Mouse (Mus musculus) liver, embryonic 12.5 days (tissue): ENCODE measurements around the gene Trim7. TPM values are rescaled to one million over a fixed set of nuclear protein-coding genes. Genes with fewer than 3 reads are reported as not detected.

Experiments used
- ATAC-seq: fragments of 200-750 bp; cut with Nextera tagmentation; 2 replicates; pipeline ENCODE4 v1.8.0; 2017; ENCODE audit warnings: moderate number of reproducible peaks, mild to moderate bottlenecking, moderate library complexity
- H3K27ac ChIP-seq: fragments of 300-500 bp; sonication (generic); 2 replicates; pipeline ENCODE4 v1.5.1; 2016; ENCODE audit warnings: mild to moderate bottlenecking
- H3K27me3 ChIP-seq: fragments of 300-500 bp; sonication (generic); replicated peaks from 2 replicates; pipeline ENCODE4 v1.6.1; 2016; ENCODE audit warnings: mild to moderate bottlenecking, moderate library complexity
- H3K36me3 ChIP-seq: fragments of 300-500 bp; sonication (generic); 2 replicates; pipeline ENCODE4 v1.6.1; 2016; ENCODE audit warnings: mild to moderate bottlenecking, moderate library complexity
- H3K4me1 ChIP-seq: fragments of 300-500 bp; sonication (generic); 2 replicates; pipeline ENCODE4 v1.6.1; 2016
- H3K4me2 ChIP-seq: fragments of 300-500 bp; sonication (generic); 2 replicates; pipeline ENCODE4 v1.6.1; 2016; ENCODE audit warnings: mild to moderate bottlenecking, moderate library complexity
- H3K4me3 ChIP-seq: fragments of 300-500 bp; sonication (generic); 2 replicates; pipeline ENCODE4 v1.5.1; 2016; ENCODE audit warnings: mild to moderate bottlenecking, moderate library complexity
- H3K9ac ChIP-seq: fragments of 300-500 bp; sonication (generic); 2 replicates; pipeline ENCODE4 v1.6.1; 2016; ENCODE audit warnings: mild to moderate bottlenecking, moderate library complexity
- H3K9me3 ChIP-seq: fragments of 300-500 bp; sonication (generic); replicated peaks from 2 replicates; pipeline ENCODE4 v1.6.1; 2016; ENCODE audit warnings: mild to moderate bottlenecking, moderate library complexity
- WGBS: fragments of 180-500 bp; shearing (Covaris S2); methylation state at CpG from one replicate; pipeline ENCODE4 v1.1.7; 2016; ENCODE audit not compliant: insufficient replicate concordance; 5-methylcytosine and 5-hydroxymethylcytosine counted together
- polyA plus RNA-seq: library from polyadenylated mRNA; unstranded; fragments of >200 nt; fragmentation: Nextera tagmentation; extraction: Ambion mirVana; gene quantifications from 2 replicates; pipeline ENCODE4 v1.2.1, GENCODE M21; 2016

The Trim7 gene
- polyA plus RNA-seq, 1 experiment from 2014 or later, result not detected

DNA sequence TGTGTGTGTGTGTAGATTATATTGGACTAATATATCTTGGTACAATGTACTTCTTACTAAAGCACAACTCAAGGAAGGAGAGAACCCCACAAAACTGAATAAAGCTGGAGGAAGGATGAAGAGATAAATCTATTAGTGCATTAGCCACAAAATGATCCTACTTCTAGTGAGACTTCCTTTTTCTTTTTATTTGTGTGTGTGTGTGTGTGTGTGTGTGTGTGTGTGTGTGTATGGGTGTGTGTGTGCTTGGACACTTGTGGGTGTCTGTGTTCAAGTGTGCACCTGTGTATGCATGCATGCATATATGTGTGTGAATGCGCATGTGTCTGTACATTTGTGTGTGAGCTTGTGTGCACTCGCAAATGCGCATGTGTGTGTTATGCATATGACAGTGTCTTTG, 32.8 kb upstream of the Trim7 start:
- no peak overlapping the region for H3K27ac ChIP-seq
- H3K27me3 ChIP-seq, result no peaks in the 10 kb centered on the region
- ATAC-seq, result no peak
- H3K4me2 ChIP-seq, result no peak overlapping the region
- H3K9ac ChIP-seq, result no peak overlapping the region
- H3K9me3 ChIP-seq, result no peaks in the 10 kb centered on the region
- no peaks in the 10 kb centered on the region for H3K36me3 ChIP-seq
- H3K4me3 ChIP-seq, result no peak overlapping the region
- H3K4me1 ChIP-seq, result peaks cover 54% of the 10 kb centered on the region
- WGBS, result 91% methylated on average over 3 of the region's 3 CpGs

DNA sequence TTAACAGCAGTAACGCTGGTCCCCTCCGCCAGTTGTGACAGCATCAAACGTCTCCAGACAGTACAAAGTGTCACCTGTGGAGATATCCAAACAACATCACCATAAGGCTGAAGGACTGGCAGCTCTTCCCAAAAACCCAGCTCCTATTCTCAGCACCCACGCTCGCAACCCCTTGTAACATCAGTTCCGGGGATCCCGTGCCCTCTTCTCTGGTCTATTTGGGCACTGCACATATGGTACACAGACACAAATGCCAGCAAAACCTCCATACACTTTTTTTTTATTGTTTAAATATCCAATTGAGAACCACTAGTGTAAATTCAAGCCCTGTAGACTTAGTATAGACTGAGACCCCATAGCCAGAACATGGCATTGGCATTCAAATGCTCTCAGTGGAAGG, 30.7 kb upstream of the Trim7 start:
- whole genome bisulfite sequencing, result 81% methylated on average over 7 of the region's 7 CpGs
- no peak overlapping the region for H3K4me3 ChIP-seq
- H3K36me3 ChIP-seq, result no peaks in the 10 kb centered on the region
- ATAC-seq, result no peak
- H3K27ac ChIP-seq, result no peak overlapping the region
- H3K9ac ChIP-seq, result no peak overlapping the region
- H3K9me3 ChIP-seq, result no peaks in the 10 kb centered on the region
- no peak overlapping the region for H3K4me2 ChIP-seq
- peaks cover 43% of the 10 kb centered on the region for H3K4me1 ChIP-seq
- H3K27me3 ChIP-seq, result no peaks in the 10 kb centered on the region

- no peaks in the 10 kb centered on the region for H3K9me3 ChIP-seq
- no peak overlapping the region for H3K4me2 ChIP-seq
- no peak overlapping the region for H3K27ac ChIP-seq
- 71% methylated on average over 4 of the region's 4 CpGs for WGBS
- H3K27me3 ChIP-seq, result no peaks in the 10 kb centered on the region
- peaks cover 36% of the 10 kb centered on the region for H3K4me1 ChIP-seq
- peaks cover 4% of the 10 kb centered on the region for H3K36me3 ChIP-seq
- no peak overlapping the region for H3K4me3 ChIP-seq
- ATAC-seq, result no peak
- no peak overlapping the region for H3K9ac ChIP-seq
These were observed 29.6 kb upstream of the Trim7 start for GRCm38 (mm10) chr11:48796290-48796689.

DNA sequence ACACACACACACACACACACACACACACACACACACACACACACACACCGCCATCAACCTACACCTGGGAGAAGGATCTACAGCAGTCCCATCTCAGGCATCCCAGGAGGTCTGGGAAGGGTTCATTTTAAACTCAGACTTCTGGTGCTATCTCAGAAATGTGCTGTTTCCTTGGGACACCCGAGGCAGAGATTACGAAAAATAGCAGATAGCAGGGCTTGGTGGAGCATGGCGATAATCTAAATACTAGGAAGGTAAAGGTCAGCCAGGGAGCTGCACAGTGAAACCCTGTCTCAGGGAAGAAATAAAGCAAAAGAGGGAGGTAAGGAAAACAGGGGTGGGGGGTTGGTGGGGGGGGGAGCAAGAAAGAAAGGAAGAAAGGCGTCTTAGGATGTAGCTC, 28.7 kb upstream of the Trim7 start:
- H3K4me2 ChIP-seq, result peak overlapping the region; percentile 95
- H3K27me3 ChIP-seq, result no peaks in the 10 kb centered on the region
- H3K9ac ChIP-seq, result peak overlapping the region; percentile 93
- peak overlapping the region; percentile 88 for H3K4me3 ChIP-seq
- WGBS, result 36% methylated on average over 5 of the region's 5 CpGs
- ATAC-seq, result no peak
- no peaks in the 10 kb centered on the region for H3K9me3 ChIP-seq
- H3K27ac ChIP-seq, result peak overlapping the region; percentile 45
- H3K4me1 ChIP-seq, result peaks cover 43% of the 10 kb centered on the region
- peaks cover 14% of the 10 kb centered on the region for H3K36me3 ChIP-seq

GRCm38 (mm10) chr11:48798308-48798707, 27.6 kb upstream of the Trim7 start:
- Histone ChIP-seq H3K27ac (peak overlapping the region; percentile 90), H3K4me2 (peak overlapping the region; percentile 95), H3K9me3 (no peaks in the 10 kb centered on the region), H3K9ac (peak overlapping the region; percentile 93), H3K36me3 (peaks cover 24% of the 10 kb centered on the region), H3K4me3 (peak overlapping the region; percentile 88), H3K4me1 (peaks cover 53% of the 10 kb centered on the region), H3K27me3 (no peaks in the 10 kb centered on the region)
- 42% methylated on average over 7 of the region's 7 CpGs for WGBS
- no peak for ATAC-seq

- peak overlapping the region; percentile 88 for H3K4me3 ChIP-seq
- no peak for ATAC-seq
- H3K27me3 ChIP-seq, result no peaks in the 10 kb centered on the region
- peak overlapping the region; percentile 93 for H3K9ac ChIP-seq
- peak overlapping the region; percentile 95 for H3K4me2 ChIP-seq
- H3K36me3 ChIP-seq, result peaks cover 33% of the 10 kb centered on the region
- 7% methylated on average over 18 of the region's 18 CpGs for WGBS
- H3K27ac ChIP-seq, result peak overlapping the region; percentile 90
- H3K9me3 ChIP-seq, result no peaks in the 10 kb centered on the region
- H3K4me1 ChIP-seq, result peaks cover 61% of the 10 kb centered on the region
These were observed 26.7 kb upstream of the Trim7 start for GRCm38 (mm10) chr11:48798984-48799920.

DNA sequence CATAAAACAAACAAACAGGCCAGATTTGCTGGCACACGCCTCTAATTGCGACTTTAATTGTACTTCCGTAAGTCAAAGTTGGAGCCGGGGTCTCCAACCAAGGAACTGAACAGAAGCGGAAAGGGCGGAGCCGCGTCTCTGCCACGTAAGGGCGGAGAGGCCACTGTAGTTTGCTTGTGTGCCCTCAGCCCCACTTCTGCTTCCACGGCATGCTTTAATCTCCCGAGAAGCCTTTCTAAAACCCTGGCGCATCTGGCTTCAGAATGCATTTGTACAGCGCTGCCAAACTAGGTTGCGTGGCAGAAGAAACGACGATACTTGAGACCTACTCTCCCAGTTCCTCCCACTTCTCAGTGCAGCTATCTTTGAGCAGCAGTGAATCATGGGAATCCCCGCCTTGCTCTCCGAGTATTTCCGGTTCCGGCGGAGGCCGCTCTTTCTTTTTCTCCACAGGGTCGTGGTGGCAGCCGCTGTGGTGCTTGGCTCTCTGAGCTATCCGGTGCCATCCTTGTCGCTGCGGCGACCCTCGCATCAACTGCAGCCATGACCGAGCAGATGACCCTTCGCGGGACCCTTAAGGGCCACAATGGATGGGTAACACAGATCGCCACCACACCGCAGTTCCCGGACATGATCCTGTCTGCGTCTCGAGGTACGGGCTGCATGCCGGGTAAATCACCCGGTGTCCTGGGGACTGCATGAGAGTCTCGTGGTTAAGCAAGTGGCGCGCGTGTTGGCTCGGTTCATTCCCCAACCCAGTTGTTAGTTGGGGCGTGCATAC, 25.8 kb upstream of the Trim7 start, which contains the start of gene Rack1:
Gene Rack1, plus strand, starts transcription at position 412 of the 781 bp plus-strand sequence.
- Histone ChIP-seq H3K36me3 (peaks cover 42% of the 10 kb centered on the region), H3K4me1 (peaks cover 66% of the 10 kb centered on the region), H3K4me2 (peak within 1 kb of the TSS; percentile 95), H3K27ac (peak within 1 kb of the TSS; percentile 90), H3K27me3 (no peaks in the 10 kb centered on the region), H3K4me3 (peak within 1 kb of the TSS; percentile 88), H3K9me3 (no peaks in the 10 kb centered on the region), H3K9ac (peak within 1 kb of the TSS; percentile 93)
- ATAC-seq, result peak; percentile 82
- WGBS, result under 1% methylated on average over 47 of the region's 47 CpGs

DNA sequence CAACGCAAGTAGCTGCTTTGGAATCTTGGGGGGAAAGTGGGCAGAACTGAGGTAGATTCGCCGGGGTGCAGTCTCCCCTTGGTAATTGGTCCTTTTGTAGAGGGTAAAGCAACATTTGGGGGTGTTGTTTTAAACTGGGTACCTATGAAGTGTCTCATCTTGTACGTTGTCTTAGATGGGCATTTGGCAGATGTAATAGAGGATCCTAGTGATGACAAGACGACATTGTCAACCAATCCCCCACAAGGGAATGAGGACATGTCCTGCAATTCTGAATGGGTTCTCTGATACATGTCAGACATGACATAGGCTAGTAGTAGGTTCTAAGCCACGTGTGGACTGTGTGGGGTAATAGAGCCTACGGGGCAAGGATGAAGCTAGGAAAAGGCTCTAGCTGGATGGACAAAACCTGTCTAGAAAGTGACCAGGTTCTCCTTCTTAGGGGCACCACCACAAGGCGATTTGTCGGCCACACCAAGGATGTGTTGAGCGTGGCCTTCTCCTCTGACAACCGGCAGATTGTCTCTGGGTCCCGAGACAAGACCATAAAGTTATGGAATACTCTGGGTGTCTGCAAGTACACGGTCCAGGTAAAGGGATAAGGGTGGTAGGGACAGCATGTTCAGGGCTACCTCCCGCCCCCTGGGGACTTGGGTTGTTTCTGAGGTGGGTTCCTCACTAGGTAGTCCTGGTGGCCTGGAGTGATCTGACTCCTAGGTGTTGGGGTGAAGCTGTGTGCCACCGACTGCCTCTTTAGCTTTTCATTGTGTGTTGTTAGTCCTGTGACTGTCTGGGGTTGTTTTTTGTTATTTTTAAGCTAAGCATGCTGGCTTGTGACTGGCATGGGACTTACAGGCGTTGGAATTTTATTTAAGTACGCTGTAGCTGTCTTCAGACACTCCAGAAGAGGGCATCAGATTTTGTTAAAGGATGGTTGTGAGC, 23.8 kb upstream of the Trim7 start:
- 49% methylated on average over 17 of the region's 17 CpGs for WGBS
- H3K27ac ChIP-seq, result peak overlapping the region; percentile 90

GRCm38 (mm10) chr11:48803988-48804387, 22.0 kb upstream of the Trim7 start:
- 88% methylated on average over 2 of the region's 2 CpGs for WGBS
- Histone ChIP-seq H3K9ac (no peak overlapping the region), H3K36me3 (peaks cover 81% of the 10 kb centered on the region), H3K4me1 (peaks cover 50% of the 10 kb centered on the region), H3K27me3 (no peaks in the 10 kb centered on the region), H3K4me3 (no peak overlapping the region), H3K27ac (peak overlapping the region; percentile 48; the same call in 1 of the 2 replicates), H3K4me2 (no peak overlapping the region), H3K9me3 (no peaks in the 10 kb centered on the region)
- no peak for ATAC-seq

More for the DNA sequence above, 23.8 kb upstream of the Trim7 start:
- Histone ChIP-seq H3K4me1 (peaks cover 67% of the 10 kb centered on the region), H3K9ac (peak overlapping the region; percentile 93), H3K4me3 (peak overlapping the region; percentile 88), H3K9me3 (no peaks in the 10 kb centered on the region), H3K27me3 (no peaks in the 10 kb centered on the region), H3K36me3 (peaks cover 62% of the 10 kb centered on the region), H3K4me2 (peak overlapping the region; percentile 95)
- ATAC-seq, result no peak

DNA sequence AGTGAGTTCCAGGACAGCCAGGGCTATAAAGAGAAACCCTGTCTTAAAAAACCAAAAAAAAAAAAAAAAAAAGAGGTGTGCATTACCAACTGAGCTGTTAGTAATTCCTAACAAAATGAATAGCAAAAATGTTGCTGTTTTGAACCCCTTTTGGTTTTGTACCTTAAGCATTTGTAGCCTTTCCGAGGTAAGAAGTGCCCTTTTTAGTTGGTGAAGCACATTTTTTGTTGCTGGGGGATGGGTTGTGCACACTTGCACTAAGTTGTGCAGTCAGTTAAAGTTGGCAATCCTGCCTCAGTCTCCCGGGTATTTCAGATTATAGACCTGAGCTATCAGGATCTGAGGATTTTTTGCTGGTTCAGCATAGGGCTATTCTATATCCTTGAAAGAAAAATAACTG, 21.0 kb upstream of the Trim7 start:
- no peak overlapping the region for H3K27ac ChIP-seq
- H3K27me3 ChIP-seq, result no peaks in the 10 kb centered on the region
- H3K4me1 ChIP-seq, result peaks cover 52% of the 10 kb centered on the region
- ATAC-seq, result no peak
- no peak overlapping the region for H3K4me3 ChIP-seq
- no peak overlapping the region for H3K9ac ChIP-seq
- WGBS, result 72% methylated on average over 2 of the region's 2 CpGs
- H3K4me2 ChIP-seq, result no peak overlapping the region
- peaks cover 90% of the 10 kb centered on the region for H3K36me3 ChIP-seq
- H3K9me3 ChIP-seq, result no peaks in the 10 kb centered on the region

- Histone ChIP-seq H3K4me1 (peaks cover 41% of the 10 kb centered on the region), H3K9me3 (no peaks in the 10 kb centered on the region), H3K9ac (no peak overlapping the region), H3K4me2 (no peak overlapping the region), H3K36me3 (peaks cover 100% of the 10 kb centered on the region), H3K27ac (peak overlapping the region; percentile 52), H3K27me3 (no peaks in the 10 kb centered on the region), H3K4me3 (no peak overlapping the region)
- 47% methylated on average over 21 of the region's 21 CpGs for WGBS
- peak; percentile 76 for ATAC-seq
These were observed 18.9 kb upstream of the Trim7 start for GRCm38 (mm10) chr11:48806856-48807562.
